Mouse (Mus musculus) CD4-positive helper T cell, adult 2 months (primary cell): ENCODE results near the gene Alg12.
"Not testable (repeated sequence)": the region's sequence is repeated elsewhere in the genome, so short reads cannot be mapped to it uniquely, and the experiment has no call there.

Experiments
- DNase-seq: peaks from one replicate; pipeline ENCODE4 v3.0.0-alpha.2; 2012; ENCODE audit warnings: low read depth, missing footprints, low spot score

The Alg12 gene

DNA sequence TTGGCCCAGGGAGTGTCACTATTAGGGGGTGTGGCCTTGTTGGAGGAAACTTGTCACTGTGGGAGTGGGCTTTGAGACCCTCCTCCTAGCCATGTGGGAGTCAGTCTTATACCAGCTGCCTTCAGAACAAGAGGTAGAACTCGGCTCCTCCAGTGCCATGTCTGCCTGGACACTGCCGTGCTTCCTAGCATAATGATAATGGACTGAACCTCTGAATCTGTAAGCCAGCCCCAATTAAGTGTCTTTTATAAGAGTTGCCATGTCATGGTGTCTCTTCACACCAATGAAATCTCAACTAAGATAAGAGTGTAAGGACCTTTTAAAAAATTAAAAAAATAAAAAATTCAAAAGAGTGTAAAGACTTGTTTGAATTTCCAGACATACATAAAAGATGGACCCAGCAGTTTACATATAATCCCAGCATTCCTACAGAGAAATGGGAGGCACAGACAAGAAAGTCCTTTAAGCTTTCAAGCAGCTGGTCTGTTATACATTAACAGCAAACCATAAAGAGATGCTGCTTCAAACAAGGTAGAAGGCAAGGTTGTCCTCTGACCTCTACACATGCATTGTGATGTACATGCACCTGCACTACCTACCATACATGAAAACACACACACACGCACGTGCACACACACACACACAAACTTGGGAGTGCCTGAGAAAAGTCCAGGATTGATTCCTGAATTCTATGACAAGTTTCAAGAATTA is 26.8 kb downstream of the Alg12 start:
- DNase-seq: no peak

DNA sequence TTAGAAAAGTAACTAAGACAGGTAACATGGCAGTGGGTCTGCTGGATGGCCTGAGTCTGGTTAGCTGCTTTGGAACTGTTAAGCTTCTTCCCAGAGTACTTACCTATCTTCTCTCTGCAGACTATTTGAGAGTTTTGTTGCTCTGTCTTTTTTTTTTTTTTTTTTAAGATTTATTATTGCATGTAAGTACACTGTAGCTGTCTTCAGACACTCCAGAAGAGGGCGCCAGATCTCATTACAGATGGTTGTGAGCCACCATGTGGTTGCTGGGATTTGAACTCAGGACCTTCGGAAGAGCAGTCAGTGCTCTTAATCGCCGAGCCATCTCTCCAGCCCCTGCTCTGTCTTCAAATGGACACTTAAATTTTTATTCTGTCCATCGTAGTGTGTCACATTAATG is 44.5 kb downstream of the Alg12 start:
- not testable (repeated sequence) for DNase-seq

DNA sequence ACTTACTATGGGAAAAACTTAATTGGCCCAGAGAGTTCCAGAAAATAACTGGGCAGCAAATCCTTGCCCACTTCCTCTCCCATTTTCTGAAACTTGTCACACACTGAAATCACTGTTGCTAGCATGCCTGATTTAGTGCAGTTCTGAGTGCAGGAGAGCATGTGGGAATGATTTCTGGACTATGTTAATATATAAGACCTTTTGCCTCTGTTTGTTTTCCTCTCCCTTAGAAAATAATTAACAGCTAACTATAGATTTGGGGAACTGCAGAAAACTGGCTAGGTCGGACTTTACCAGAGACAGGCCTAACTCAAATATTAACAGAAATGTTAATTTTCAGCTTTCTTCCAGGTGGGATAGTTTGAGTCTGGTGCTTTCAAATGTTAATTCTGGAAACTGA is 50.6 kb downstream of the Alg12 start:
- DNase-seq: no peak

DNA sequence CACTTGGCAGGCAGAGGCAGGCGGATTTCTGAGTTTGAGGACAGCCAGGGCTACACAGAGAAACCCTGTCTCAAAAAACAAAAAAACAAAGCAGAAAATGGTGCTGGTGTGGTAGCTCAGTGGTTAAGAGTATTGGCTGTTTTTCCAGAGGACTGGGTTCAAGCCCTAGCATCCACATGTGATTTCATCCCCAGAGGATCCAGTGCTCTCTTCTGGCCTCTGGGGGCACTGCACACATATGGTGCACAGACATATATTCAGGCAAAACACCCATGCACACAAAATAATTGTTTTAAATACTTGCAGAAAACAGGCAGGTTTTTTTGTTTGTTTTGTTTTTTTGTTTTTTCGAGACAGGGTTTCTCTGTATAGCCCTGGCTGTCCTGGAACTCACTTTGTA is 53.0 kb downstream of the Alg12 start:
- not testable (repeated sequence) for DNase-seq

DNA sequence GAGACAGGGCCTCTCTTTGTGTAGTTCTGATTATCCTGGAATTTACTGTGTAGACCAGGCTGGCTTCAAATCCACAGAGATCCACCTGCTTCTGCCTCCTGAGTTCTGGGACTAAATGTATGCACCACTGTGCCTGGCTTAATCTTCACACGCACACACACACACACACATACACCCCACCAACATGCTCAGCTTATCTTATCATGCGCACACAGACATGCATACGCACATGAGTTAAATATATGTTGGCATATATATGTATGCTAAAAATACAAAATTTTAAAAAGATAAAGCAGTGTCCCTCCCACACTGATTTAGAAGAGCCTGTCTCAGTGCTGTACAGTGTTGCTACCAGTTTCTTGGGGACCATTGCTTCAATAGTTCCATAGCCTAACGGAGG is 57.6 kb downstream of the Alg12 start:
- no peak for DNase-seq

DNA sequence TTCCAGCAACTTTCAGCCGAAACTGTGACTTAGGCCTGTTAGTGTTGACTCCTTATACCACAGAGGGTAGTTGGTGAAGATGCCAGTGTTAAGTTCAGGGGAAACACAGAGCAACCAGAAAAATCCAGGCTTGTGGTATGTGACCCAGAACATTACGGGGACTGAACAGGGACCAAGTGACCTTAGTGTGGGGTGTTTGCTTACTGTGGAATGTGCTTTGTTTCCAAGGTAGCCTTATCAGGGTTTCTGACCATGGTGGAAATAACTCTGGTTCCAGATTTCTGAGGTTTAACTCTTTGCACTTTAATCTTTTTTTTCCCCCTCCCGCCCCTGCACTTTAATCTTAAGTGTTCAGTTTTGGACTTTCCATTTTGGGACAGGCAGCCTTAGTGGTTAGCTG is 61.1 kb downstream of the Alg12 start:
- DNase-seq: no peak

DNA sequence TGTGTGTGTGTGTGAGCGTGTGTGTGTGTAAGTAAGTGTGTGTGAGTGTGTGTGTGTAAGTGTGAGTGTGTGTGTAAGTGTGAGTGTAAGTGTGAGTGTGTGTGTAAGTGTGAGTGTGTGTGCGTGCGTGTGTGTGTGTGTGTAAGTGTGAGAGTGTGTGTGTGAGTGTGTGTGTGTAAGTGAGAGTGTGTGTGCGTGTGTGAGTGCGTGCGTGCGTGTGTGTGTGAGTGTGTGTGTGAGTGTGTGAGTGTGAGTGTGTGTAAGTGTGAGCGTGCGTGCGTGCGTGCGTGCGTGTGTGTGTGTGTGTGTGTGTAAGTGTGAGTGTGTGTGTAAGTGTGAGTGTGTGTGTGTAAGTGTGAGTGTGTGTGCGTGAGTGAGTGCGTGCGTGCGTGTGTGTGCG is 63.4 kb downstream of the Alg12 start:
- no peak for DNase-seq
